Mouse (Mus musculus): ENCODE results near the gene Omp. TPM values are rescaled to one million over a fixed set of nuclear protein-coding genes. Genes with fewer than 3 reads are reported as not detected.

Omp gene
- total and polyA plus RNA-seq, 2 experiments from 2014 or later: 0.29 to 0.31 TPM

DNA sequence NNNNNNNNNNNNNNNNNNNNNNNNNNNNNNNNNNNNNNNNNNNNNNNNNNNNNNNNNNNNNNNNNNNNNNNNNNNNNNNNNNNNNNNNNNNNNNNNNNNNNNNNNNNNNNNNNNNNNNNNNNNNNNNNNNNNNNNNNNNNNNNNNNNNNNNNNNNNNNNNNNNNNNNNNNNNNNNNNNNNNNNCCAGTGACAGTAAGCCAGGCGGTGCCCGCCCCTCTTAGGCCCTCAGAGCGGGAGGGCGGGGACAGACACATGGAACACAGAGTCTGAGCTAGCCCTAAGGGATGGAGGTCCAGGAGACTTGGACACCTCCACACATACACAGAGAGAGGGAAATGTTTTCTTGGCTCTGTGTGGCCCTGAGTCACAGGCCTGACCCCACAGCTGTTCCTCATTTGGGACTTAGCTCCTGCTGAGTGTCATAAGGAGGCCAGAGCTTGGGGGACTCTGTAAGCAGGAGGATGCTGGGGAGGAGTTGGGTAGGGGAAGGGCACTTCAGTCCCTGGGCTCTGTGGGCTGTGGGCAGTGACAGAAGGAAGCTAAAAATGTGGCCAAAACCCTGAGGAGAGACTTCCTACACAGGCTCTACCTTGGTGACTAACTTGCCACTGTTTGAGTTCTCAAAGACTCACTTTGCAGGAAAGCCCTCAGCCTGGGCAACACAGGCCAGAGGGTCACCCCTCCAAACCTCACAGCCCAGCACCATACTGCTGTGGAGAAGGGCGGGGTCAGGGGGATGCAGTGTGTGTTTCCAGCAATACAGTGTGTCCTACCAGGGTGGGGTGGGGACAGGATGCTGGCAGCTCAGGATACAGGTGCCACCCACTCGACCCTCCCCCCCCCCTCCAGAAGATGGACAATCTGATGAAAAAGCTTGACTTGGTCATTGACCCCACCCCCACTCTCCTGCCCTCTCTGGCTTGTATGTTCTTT, 26.1 kb upstream of the Omp start:
- 77% methylated on average over 6 of the region's 6 CpGs for WGBS
- Histone ChIP-seq H3K27me3 (ENCODE audit: insufficient read depth, low read length) (no peaks in the 10 kb centered on the region), H3K4me2 (ENCODE audit: low read depth) (no peak overlapping the region), H3K4me1 (ENCODE audit: insufficient read depth) (no peaks in the 10 kb centered on the region), H3K9ac (no peak overlapping the region), H3K36me3 (ENCODE audit: insufficient read depth) (no peaks in the 10 kb centered on the region), H3K4me3 (ENCODE audit: low read depth, low read length) (no peak overlapping the region), H3K27ac (ENCODE audit: low read depth, low read length) (no peak overlapping the region), H3K9me3 (ENCODE audit: low read length) (no peaks in the 10 kb centered on the region)
- DNase-seq (no peak), ATAC-seq (peak; percentile 36; the same call in 1 of the 2 replicates)
- TF ChIP-seq CTCF (IDR thresholded peaks at IDR 0.05; ENCODE audit: low read depth): no peak

DNA sequence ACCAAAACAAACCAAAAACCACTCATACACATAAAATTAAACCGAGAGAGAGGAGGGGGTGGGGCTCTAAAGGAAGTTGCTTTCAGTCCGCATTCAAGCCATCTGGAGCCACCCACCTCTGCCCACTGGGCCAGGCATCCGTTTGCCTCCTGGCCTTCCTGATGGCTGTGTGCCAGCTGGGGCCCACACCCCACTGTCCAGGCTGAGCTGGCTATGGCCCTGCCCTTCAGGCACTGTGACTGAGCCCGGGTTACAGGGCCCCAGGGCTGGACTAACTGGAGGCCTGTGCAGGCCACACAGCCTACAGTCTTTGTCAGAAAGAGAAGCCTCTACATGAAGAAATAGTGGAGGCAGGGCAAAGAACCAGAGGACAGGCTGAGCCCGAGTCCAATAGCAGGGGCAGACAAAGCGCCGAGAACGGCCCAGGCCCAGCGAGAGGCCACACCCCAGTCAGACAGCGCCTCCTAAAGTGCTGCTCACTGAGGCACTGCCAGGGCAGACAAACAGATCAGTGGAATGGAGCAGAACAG, 19.8 kb upstream of the Omp start:
- TF ChIP-seq CTCF (IDR thresholded peaks at IDR 0.05; ENCODE audit: low read depth): no peak
- Histone ChIP-seq H3K9me3 (ENCODE audit: low read length) (no peaks in the 10 kb centered on the region), H3K9ac (no peak overlapping the region), H3K27me3 (ENCODE audit: insufficient read depth, low read length) (no peaks in the 10 kb centered on the region), H3K27ac (ENCODE audit: low read depth, low read length) (no peak overlapping the region), H3K4me2 (ENCODE audit: low read depth) (no peak overlapping the region), H3K36me3 (ENCODE audit: insufficient read depth) (peaks cover 13% of the 10 kb centered on the region), H3K4me1 (ENCODE audit: insufficient read depth) (no peaks in the 10 kb centered on the region), H3K4me3 (ENCODE audit: low read depth, low read length) (no peak overlapping the region)
- DNase-seq: no peak
- ATAC-seq: no peak
- 58% methylated on average over 10 of the region's 10 CpGs for WGBS

DNA sequence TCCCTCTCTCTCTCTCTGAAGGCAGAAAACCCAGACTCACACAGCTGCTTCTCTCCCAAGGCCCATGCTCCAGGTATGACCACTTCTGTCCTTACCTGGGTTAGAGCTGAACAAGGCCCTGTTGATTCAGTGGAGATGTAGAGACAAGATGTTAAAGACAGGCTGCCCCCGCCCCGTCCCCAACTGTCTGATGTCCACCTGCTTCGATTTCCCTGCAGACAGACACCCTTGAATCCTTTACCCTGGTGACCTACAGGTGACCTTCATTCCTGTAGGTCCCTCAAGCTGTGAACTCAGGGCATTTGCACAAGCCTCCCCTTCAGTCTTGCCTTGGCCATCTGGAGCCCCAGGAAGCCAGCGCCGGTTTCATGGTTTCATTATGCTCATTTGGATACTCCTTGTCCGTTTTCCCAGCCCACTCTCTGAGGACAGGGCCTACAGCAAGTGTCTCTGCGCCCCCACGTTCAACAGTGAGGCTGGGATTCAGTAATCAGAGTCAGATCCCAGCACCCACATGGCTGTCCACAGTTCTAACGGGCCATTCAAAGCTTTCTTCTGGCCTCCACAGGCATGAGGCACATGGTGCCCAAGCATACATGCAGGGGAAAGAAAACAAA, 19.2 kb upstream of the Omp start:
- Histone ChIP-seq H3K27me3 (ENCODE audit: insufficient read depth, low read length) (no peaks in the 10 kb centered on the region), H3K4me2 (ENCODE audit: low read depth) (no peak overlapping the region), H3K9me3 (ENCODE audit: low read length) (no peaks in the 10 kb centered on the region), H3K36me3 (ENCODE audit: insufficient read depth) (peaks cover 14% of the 10 kb centered on the region), H3K27ac (ENCODE audit: low read depth, low read length) (no peak overlapping the region), H3K4me3 (ENCODE audit: low read depth, low read length) (no peak overlapping the region), H3K9ac (no peak overlapping the region), H3K4me1 (ENCODE audit: insufficient read depth) (no peaks in the 10 kb centered on the region)
- DNase-seq (no peak), ATAC-seq (no peak)
- WGBS: 82% methylated on average over 9 of the region's 9 CpGs
- TF ChIP-seq CTCF (IDR thresholded peaks at IDR 0.05; ENCODE audit: low read depth): no peak

DNA sequence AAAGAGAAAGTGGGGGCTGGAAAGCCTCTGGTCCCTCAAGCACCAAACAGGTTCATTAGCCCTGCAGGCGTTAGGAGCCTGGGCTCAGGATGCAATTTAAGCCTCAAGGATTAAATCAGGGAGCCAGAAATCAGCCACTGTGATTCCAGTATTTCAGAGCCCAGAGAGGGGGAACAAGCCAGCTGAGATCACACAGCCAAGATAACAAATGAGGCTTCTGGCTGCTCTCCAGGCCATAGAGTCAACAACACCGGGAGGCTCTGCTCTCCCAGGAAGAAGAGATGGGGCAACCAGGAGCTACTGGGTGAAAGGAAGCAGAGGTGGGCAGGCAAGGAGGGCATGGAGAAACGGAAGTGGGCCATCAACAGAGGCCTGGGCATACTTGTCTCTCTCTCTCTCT, 18.4 kb upstream of the Omp start:
- ATAC-seq (no peak), DNase-seq (no peak)
- no peaks in the 10 kb centered on the region for H3K4me1 ChIP-seq (ENCODE audit: insufficient read depth)
- no peak for TF ChIP-seq CTCF (IDR thresholded peaks at IDR 0.05; ENCODE audit: low read depth)
- no peak overlapping the region for H3K4me3 ChIP-seq (ENCODE audit: low read depth, low read length)
- no peaks in the 10 kb centered on the region for H3K9me3 ChIP-seq (ENCODE audit: low read length)
- H3K36me3 ChIP-seq (ENCODE audit: insufficient read depth): peaks cover 14% of the 10 kb centered on the region
- no peak overlapping the region for H3K9ac ChIP-seq
- WGBS: 42% methylated on average over 3 of the region's 3 CpGs
- no peak overlapping the region for H3K27ac ChIP-seq (ENCODE audit: low read depth, low read length)
- no peak overlapping the region for H3K4me2 ChIP-seq (ENCODE audit: low read depth)
- no peaks in the 10 kb centered on the region for H3K27me3 ChIP-seq (ENCODE audit: insufficient read depth, low read length)

- H3K4me1 ChIP-seq (ENCODE audit: insufficient read depth): no peaks in the 10 kb centered on the region
- no peak overlapping the region for H3K27ac ChIP-seq (ENCODE audit: low read depth, low read length)
- H3K36me3 ChIP-seq (ENCODE audit: insufficient read depth): peaks cover 14% of the 10 kb centered on the region
- DNase-seq (no peak), ATAC-seq (no peak)
- H3K4me3 ChIP-seq (ENCODE audit: low read depth, low read length): no peak overlapping the region
- no peaks in the 10 kb centered on the region for H3K27me3 ChIP-seq (ENCODE audit: insufficient read depth, low read length)
- H3K9ac ChIP-seq: no peak overlapping the region
- WGBS: 90% methylated on average over 6 of the region's 6 CpGs
- TF ChIP-seq CTCF (IDR thresholded peaks at IDR 0.05; ENCODE audit: low read depth): no peak
- H3K9me3 ChIP-seq (ENCODE audit: low read length): no peaks in the 10 kb centered on the region
- no peak overlapping the region for H3K4me2 ChIP-seq (ENCODE audit: low read depth)
Measured at GRCm38 (mm10) chr7:98162239-98162638, 16.9 kb upstream of the Omp start.

- Histone ChIP-seq H3K27ac (ENCODE audit: low read depth, low read length) (no peak overlapping the region), H3K9ac (no peak overlapping the region), H3K4me3 (ENCODE audit: low read depth, low read length) (no peak overlapping the region), H3K27me3 (ENCODE audit: insufficient read depth, low read length) (no peaks in the 10 kb centered on the region), H3K36me3 (ENCODE audit: insufficient read depth) (peaks cover 18% of the 10 kb centered on the region), H3K9me3 (ENCODE audit: low read length) (no peaks in the 10 kb centered on the region), H3K4me2 (ENCODE audit: low read depth) (no peak overlapping the region), H3K4me1 (ENCODE audit: insufficient read depth) (no peaks in the 10 kb centered on the region)
- 59% methylated on average over 8 of the region's 8 CpGs for WGBS
- DNase-seq (no peak), ATAC-seq (no peak)
- TF ChIP-seq CTCF (IDR thresholded peaks at IDR 0.05; ENCODE audit: low read depth): no peak
Measured at GRCm38 (mm10) chr7:98160041-98160740, 14.9 kb upstream of the Omp start.
